Mouse (Mus musculus) megakaryocyte, embryonic 14.5 days (primary cell): ENCODE results near the gene Tmem181a.
"Not testable (repeated sequence)": the region's sequence is repeated elsewhere in the genome, so short reads cannot be mapped to it uniquely, and the experiment has no call there.

Experiments
- FLI1 ChIP-seq: IDR thresholded peaks from 2 replicates; pipeline ENCODE4 v1.6.1; 2012; ENCODE audit warnings: low read length, inconsistent platforms, mixed read lengths
- GATA1 ChIP-seq: IDR thresholded peaks from 3 replicates; pipeline ENCODE4 v1.6.1; 2012; ENCODE audit warnings: mixed read lengths, low read length, inconsistent platforms, borderline replicate concordance

DNA sequence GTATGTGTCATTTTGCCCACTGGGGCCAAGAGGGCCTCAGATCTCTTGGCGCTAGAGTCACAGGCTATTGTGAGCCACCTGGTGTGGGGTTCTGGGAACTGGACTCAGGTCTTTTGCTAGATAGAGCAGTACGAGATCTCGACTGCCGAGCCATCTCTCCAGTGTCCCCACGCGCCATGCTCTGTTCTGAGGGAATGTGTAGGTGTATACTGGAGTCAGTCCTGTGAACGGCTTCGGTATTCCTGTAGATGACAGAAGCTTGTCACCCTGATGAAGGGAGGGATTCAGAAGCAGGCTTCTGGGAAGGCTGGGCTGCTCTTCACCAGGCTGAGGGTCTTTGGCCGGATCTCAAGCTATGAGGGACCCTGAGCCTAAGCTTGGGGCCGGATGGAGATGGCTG is 23.1 kb downstream of the Tmem181a start:
- TF ChIP-seq GATA1, FLI1: not testable (repeated sequence)
